Mouse (Mus musculus): Measurements from ENCODE around the gene Yaf2.
"Not testable (repeated sequence)": the region's sequence is repeated elsewhere in the genome, so short reads cannot be mapped to it uniquely, and the experiment has no call there.

Yaf2 gene

GRCm38 (mm10) chr15:93251553-93252250 is 85.0 kb downstream of the Yaf2 start:
- peak; percentile 53 for DNase-seq

- DNase-seq: no peak
Observed at GRCm38 (mm10) chr15:93243202-93243601, 93.5 kb downstream of the Yaf2 start.

GRCm38 (mm10) chr15:93236456-93236855 is 100.3 kb downstream of the Yaf2 start:
- DNase-seq: not testable (repeated sequence)
